Mouse (Mus musculus): ENCODE data around the gene Actl7b.
A peak's percentile ranks its signal among the peaks of the same experiment; 100 is the strongest.

Gene Actl7b

DNA sequence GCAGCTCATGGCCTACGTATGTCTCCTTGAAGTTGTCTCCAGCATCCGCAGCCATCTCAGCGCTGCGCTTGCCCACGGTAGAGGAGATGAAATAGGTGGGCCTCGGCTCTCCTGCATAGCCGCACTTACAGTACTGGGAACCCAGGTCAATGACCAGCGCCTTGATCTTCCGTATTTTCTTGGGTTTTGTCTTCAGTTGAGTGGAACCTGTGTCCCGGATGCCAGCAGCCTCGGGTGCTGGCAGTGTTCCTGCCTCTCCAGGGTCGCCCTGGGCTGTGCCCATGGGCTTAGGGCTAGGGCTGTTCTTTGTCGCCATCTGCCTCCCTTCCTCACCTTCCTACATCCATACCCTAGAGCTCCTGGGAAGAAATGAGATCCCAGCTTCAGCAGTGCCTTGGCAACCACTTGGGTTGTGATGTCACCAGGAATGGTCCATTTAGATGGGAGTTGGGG lies at the start of gene Actl7b:
TSS of gene Actl7b (minus strand) at position 403 of the 453 bp plus-strand sequence.
- no peak for DNase-seq (ENCODE audit: low read depth, low spot score)

DNA sequence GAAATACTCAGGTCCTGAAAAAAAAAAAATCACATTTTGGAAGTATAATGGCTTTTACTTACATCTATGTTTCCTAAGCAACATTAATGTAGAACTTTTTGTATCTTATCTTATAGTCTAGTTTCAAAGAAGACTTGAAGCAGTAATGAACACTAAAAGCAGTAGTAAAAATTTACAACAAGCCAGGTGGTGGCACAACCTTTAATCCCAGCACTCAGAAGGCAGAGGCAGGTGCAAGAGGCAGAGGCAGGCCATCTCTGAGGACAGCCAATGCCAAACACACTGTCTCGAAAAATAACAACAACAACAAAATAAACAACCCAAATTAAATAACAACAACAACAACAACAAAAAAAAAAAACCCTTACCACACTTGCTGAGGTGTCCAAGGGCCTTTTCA lies 29.8 kb upstream of the Actl7b start:
- no peak for DNase-seq (ENCODE audit: low read depth, low spot score)

DNA sequence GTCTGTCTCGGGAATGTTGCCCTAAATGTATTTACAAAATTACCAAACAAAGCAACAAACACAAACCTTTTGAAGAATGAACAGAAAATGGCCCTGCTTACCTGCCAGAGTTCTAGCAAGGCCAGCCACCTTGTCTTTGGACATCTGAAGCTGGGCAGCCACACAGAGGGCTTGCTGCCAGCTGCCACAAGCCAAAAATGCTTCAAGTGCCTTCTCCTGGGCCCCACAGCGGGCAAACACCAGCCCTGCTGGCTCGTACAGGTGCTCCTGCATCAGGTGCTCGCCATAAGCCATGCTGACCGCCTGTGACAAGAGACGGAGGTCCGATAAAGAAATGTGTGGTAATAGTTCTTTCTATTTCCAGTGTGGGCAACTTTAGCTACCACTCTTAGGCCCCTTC lies 27.7 kb upstream of the Actl7b start:
- DNase-seq (ENCODE audit: low read depth, low spot score), result no peak

GRCm38 (mm10) chr4:56767861-56768284 lies 26.6 kb upstream of the Actl7b start:
- DNase-seq (ENCODE audit: low read depth, low spot score), result no peak

DNA sequence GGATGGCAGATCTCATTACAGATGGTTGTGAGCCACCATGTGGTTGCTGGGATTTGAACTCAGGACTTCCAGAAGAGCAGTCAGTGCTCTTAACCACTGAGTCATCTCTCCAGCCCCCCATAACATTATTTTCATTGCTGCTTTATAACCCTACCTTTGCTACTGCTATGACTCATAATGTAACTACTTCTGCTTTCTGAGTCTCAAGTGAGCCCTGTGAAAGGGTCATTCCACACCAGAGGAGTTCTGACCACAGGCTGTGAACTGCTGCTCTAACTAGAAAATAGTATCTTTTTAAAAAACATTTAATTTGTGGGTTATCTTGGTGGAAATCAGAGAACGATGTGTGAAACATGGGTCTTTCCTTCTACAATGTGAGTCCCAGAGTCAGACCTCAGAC lies 16.4 kb upstream of the Actl7b start:
- no peak for DNase-seq (ENCODE audit: low read depth, low spot score)

GRCm38 (mm10) chr4:56756966-56757600 lies 15.8 kb upstream of the Actl7b start:
- no peak for DNase-seq (ENCODE audit: low read depth, low spot score)

- no peak for DNase-seq (ENCODE audit: low read depth, low spot score)
Observed at GRCm38 (mm10) chr4:56756021-56756420, 14.8 kb upstream of the Actl7b start.

GRCm38 (mm10) chr4:56747456-56747855 lies 6.2 kb upstream of the Actl7b start:
- DNase-seq (ENCODE audit: low read depth, low spot score), result no peak

GRCm38 (mm10) chr4:56746345-56746744 lies 5.1 kb upstream of the Actl7b start:
- no peak for DNase-seq (ENCODE audit: low read depth, low spot score)

- DNase-seq (ENCODE audit: low read depth, low spot score), result no peak
Observed at GRCm38 (mm10) chr4:56743363-56744195, 2.3 kb upstream of the Actl7b start, which contains the start of gene Actl7a. Gene Actl7a, plus strand, starts transcription at chr4:56743413.

- DNase-seq (ENCODE audit: low read depth, low spot score), result no peak
Observed at GRCm38 (mm10) chr4:56742698-56743097, 1.5 kb upstream of the Actl7b start.

DNA sequence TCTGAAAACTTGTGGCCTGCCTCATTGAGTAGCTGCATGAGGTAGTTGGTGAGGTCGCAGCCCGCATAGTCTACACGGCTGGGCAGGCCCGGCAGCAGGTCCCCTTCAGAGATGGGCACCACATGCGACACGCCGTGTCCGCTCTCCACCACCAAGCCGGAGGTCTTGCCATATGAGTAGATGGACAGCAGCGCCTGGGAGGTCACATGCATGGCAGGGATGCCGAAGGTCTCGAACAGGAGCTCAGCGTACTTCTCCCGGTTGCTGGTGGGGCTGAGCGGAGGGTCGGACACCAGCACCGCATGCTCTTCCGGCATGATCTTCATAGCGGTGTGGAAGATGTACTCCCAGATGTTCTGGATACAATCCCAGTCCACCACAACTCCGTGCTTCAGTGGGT lies 632 bp downstream of the Actl7b start:
- DNase-seq (ENCODE audit: low read depth, low spot score), result no peak

- no peak for DNase-seq (ENCODE audit: low read depth, low spot score)
Observed at GRCm38 (mm10) chr4:56740020-56740485, 1.2 kb downstream of the Actl7b start, which contains the start of gene Gm26657. Gene Gm26657, plus strand, starts transcription at chr4:56740070.

DNA sequence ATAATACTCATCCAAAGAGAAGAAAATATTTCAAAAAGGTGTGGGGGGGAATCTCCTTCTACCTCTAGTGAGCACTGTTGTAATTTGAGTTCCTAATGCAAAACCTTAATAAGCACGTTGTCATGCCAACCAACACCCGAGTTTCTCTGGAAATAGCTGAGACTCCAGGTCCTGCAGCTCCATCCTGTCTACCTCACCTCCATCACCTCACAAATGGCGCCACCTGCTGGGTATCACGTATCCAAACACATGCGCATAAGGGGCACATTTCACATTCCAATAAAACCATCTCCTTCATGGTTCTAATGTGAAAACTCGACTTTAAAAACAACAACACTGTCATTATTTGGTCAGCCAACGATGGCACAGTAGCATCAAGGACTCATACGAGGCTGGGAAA lies 15.4 kb downstream of the Actl7b start:
- DNase-seq (ENCODE audit: low read depth, low spot score), result peak; percentile 70

DNA sequence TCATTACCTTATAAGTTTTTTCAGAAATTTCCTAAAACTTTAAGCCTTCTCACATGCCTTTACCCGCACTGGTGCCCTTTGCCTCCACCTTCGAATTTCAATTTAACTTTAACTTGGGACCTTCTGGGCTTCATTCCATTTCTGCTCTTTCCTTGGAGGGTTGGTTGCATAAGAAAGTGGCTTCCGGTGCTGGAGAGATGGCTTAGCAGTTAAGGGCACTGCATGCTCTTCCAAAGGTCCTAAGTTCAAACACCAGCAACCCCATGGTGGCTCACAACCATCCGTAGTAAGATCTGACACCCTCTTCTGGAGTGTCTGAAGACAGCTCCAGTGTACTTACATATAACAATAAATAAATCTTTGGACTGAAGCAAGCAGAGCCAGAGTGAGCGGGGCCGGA lies 18.0 kb downstream of the Actl7b start:
- no peak for DNase-seq (ENCODE audit: low read depth, low spot score)

DNA sequence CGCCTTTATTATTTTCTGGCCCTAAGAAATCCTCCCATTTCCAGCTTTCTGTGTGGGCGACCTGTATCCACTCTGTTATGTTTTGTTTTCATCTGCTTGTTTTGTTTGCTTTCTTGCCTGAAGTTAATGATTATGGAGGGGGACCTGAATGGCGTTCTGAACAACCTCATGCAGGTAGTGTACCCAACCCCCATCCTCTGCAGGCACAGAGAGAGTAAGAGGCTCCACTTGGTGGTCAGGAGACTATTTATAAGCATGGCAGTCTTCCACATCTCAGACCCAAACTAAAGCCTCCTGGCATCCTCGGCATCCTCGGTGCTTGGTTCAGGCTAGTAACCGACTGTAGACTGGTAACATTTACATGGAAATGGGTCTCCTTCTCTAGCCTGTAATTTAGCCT lies 18.9 kb downstream of the Actl7b start:
- DNase-seq (ENCODE audit: low read depth, low spot score), result no peak

DNA sequence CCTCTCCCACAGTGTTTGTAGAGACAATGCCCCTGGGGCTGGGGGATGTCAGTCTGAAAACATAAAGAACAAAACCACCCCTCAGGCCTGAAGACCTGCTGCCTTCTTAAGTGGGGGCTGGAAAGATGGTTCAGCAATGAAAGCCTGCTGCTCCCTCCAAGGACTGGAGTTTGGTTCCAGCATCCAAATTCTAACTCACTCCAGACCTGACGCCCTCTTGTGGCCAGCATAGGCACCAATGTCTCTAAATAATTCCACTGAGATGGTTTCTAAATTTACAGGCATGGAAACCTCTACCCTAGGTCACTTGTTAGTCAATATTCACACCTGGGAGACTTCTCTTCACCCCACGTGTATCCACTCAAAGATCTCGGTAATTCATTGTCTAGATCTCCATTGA lies 19.8 kb downstream of the Actl7b start:
- DNase-seq (ENCODE audit: low read depth, low spot score), result peak; percentile 56

- no peak for DNase-seq (ENCODE audit: low read depth, low spot score)
Observed at GRCm38 (mm10) chr4:56720403-56720802, 20.8 kb downstream of the Actl7b start.

DNA sequence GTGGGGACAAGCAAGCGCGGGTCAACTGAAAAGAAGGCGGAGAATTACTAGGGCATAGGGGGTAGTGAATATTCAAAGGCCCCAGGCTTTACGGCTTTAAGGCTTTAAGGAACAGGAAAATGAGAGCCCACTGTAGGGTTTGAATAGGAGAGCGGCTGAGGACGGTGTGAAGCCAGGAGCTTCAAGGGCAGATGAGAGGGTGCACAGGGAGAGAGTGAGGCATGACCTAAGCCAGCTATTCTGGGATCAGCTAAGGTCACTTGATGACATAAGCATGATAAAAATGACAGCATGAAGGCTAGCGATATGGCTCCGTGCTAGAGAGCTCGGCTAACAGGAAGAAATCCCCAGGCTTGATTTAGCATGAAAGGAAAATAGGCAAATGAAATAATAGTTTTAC lies 21.8 kb downstream of the Actl7b start:
- DNase-seq (ENCODE audit: low read depth, low spot score), result no peak

DNA sequence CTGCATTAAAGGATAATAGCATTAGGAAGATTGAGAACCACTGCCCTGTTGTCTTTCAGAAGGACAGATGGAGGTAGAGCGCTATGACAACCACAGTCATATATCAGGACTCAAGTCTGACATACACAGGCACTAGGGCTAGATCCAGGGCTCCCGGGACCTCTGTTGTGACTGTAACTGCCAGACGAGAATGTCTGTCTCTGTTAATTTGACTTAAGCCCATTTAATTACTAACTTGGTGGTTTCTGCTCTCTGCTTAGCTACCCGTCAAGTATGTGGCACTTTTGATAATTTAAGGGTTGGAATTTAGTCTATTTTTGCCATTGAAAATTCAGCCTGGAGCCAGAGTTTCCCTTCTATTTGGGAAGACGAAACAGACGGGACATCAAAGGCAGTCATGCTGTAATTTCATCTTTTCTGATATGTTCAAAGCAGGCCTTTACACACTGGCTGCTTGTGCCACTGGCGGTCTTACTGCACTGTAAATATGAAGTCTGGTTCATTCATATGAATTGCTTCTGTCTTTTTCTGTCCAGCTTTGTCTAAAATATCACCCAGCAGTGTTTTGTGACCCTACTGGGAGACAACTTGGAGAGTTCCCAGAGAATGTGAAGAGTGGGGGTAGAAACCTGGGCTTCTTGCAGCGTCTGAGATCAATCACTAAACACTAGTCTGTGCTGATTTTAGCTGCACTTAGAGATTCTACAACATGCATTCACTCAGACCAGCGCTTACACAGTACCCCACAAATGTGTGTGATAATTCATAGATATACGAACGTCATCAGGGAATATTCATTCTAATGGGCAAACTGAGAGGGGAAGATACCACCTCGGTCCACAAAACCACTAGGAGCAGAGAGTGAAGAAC lies 22.4 kb downstream of the Actl7b start:
- DNase-seq (ENCODE audit: low read depth, low spot score), result no peak

GRCm38 (mm10) chr4:56717932-56718331 lies 23.3 kb downstream of the Actl7b start:
- DNase-seq (ENCODE audit: low read depth, low spot score), result no peak

DNA sequence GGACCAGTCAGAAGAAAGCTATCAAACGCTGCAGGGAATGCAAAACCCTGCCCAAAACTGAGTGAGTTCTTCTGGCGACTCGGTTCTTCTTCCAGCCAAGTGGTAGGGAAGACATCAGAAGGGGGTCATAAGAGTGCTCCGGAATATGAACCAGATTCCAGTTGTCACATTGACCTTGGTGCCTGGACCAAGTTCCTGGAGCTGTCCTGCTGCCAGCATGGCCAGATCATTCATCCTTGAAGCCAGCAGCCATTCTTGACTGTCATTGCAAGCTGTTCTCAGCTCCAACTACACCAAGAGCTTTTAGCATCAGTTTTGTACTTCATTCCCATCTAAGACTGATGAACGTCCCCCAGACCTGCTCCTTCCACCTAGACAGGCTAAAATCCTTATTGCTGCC lies 24.4 kb downstream of the Actl7b start:
- DNase-seq (ENCODE audit: low read depth, low spot score), result no peak
